Mouse (Mus musculus) retina, embryonic 14.5 days (tissue): ENCODE results near the gene Trim62.

ENCODE experiments used
- DNase-seq: peaks from one replicate; pipeline ENCODE4 v3.0.0-alpha.2; 2015; ENCODE audit warnings: low spot score

Gene Trim62

DNA sequence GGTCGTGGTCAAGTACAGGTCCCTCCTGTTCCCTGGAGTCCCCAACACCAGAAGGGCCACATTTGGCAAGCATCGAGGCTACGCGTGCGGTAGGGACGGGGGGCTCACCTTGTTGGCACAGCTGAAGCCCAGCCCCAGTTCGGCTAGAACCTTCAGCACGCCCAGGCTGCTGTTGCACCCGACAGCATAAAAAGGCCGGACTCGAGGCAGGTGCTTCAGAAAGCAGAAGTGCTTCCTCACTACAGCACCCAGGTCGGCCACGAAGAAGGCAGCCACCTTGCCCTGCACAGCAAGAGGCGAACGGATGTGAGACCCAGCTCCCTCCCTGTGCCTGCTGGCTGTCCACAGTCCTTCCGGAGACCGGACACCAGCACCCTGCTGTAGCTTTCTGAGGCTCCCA is 76.3 kb downstream of the Trim62 start:
- DNase-seq, result no peak
